Mouse (Mus musculus) CH12.LX (cell line): ENCODE data around the gene Rac1. TPM values are rescaled to one million over a fixed set of nuclear protein-coding genes. Genes with fewer than 3 reads are reported as not detected.

Experiments
- DNase-seq: peaks from one replicate; pipeline ENCODE4 v3.0.0-alpha.2; 2013; ENCODE audit errors: extremely low read depth
- H3K27ac ChIP-seq: 2 replicates; pipeline ENCODE4 v1.5.1; 2012; ENCODE audit warnings: low read depth, mild to moderate bottlenecking, control low read depth, moderate library complexity; ENCODE audit not compliant: insufficient read depth
- H3K27me3 ChIP-seq: replicated peaks from 2 replicates; pipeline ENCODE3; 2012; ENCODE audit warnings: inconsistent platforms
- H3K36me3 ChIP-seq, 2 experiments: replicated peaks in 1 of 2; 2 replicates each; pipeline versions ENCODE3 to v1.6.1; 2012; ENCODE audit warnings: inconsistent platforms in 1 of 2, low read length in 1 of 2, mild to moderate bottlenecking in 1 of 2, mixed read lengths in 1 of 2, moderate library complexity in 1 of 2; ENCODE audit not compliant: control insufficient read depth in 1 of 2, insufficient read depth in 1 of 2
- H3K4me1 ChIP-seq, 2 experiments: 2 replicates each; pipeline ENCODE4 v1.6.1; 2012; ENCODE audit warnings: inconsistent platforms in 1 of 2, moderate library complexity in 1 of 2; ENCODE audit not compliant: insufficient read depth in 2 of 2, control insufficient read depth in 1 of 2
- H3K4me2 ChIP-seq: 2 replicates; pipeline ENCODE4 v1.6.1; 2012; ENCODE audit warnings: low read depth, mild to moderate bottlenecking, control low read depth; ENCODE audit not compliant: poor library complexity, insufficient read depth, severe bottlenecking
- H3K4me3 ChIP-seq, 3 experiments: fragments of 150-350 bp in 1 of 3; sonication (generic) in 1 of 3; replicated peaks in 1 of 3; 2 replicates each; pipeline versions ENCODE3 to v1.5.1; 2011 to 2012; ENCODE audit warnings: low read depth in 2 of 3, low read length in 2 of 3, mild to moderate bottlenecking in 2 of 3, moderate library complexity in 2 of 3, control low read depth in 1 of 3, improper control_type of control experiment in 1 of 3, inconsistent platforms in 1 of 3, mixed read lengths in 1 of 3; ENCODE audit not compliant: poor library complexity in 1 of 3
- H3K79me2 ChIP-seq: replicated peaks from 2 replicates; pipeline ENCODE4 v1.6.1; 2012; ENCODE audit warnings: mild to moderate bottlenecking, moderate library complexity; ENCODE audit not compliant: control insufficient read depth, poor library complexity, insufficient read depth, severe bottlenecking; ENCODE audit errors: extremely low read depth
- H3K9ac ChIP-seq: 2 replicates; pipeline ENCODE4 v1.6.1; 2012; ENCODE audit warnings: low read depth, mild to moderate bottlenecking, control low read depth, moderate library complexity; ENCODE audit not compliant: insufficient read depth
- H3K9me3 ChIP-seq: replicated peaks from 2 replicates; pipeline ENCODE3; 2012; ENCODE audit warnings: low read length, inconsistent platforms, mixed read lengths
- BHLHE40 ChIP-seq: IDR thresholded peaks from 2 replicates; pipeline ENCODE4 v1.6.1; 2011; ENCODE audit warnings: mild to moderate bottlenecking, low read depth, low read length, improper control_type of control experiment
- CTCF ChIP-seq, 2 experiments: IDR thresholded peaks in 1 of 2; conservative IDR thresholded peaks in 1 of 2; 2 replicates each; pipeline ENCODE4 v1.5.1; 2011 to 2012; ENCODE audit warnings: low read depth in 2 of 2, low read length in 2 of 2, improper control_type of control experiment in 1 of 2, inconsistent platforms in 1 of 2, mild to moderate bottlenecking in 1 of 2, moderate library complexity in 1 of 2
- E2F4 ChIP-seq: IDR thresholded peaks from 2 replicates; pipeline ENCODE4 v1.6.1; 2011; ENCODE audit warnings: low read depth, low read length, improper control_type of control experiment; ENCODE audit not compliant: insufficient replicate concordance
- ELF1 ChIP-seq: IDR thresholded peaks from 2 replicates; pipeline ENCODE4 v1.6.1; 2014; ENCODE audit warnings: low read depth, mild to moderate bottlenecking, inconsistent platforms, low read length, improper control_type of control experiment
- GABPA ChIP-seq: IDR thresholded peaks from 2 replicates; pipeline ENCODE4 v1.6.1; 2012; ENCODE audit warnings: low read depth, low read length, improper control_type of control experiment, inconsistent platforms; ENCODE audit not compliant: insufficient replicate concordance
- HCFC1 ChIP-seq: IDR thresholded peaks from 2 replicates; pipeline ENCODE4 v1.6.1; 2012; ENCODE audit warnings: low read depth, mild to moderate bottlenecking, inconsistent platforms, low read length, improper control_type of control experiment
- IRF4 ChIP-seq: IDR thresholded peaks from 2 replicates; pipeline ENCODE4 v1.6.1; 2014; ENCODE audit warnings: low read depth, mild to moderate bottlenecking, inconsistent platforms, low read length, improper control_type of control experiment
- JUN ChIP-seq: IDR thresholded peaks from 2 replicates; pipeline ENCODE4 v1.6.1; 2011; ENCODE audit warnings: low read depth, mild to moderate bottlenecking, low read length, improper control_type of control experiment, moderate library complexity; ENCODE audit not compliant: insufficient read depth
- JUND ChIP-seq: conservative IDR thresholded peaks from 2 replicates; pipeline ENCODE4 v1.6.1; 2011; ENCODE audit warnings: low read depth, low read length, improper control_type of control experiment
- MAFK ChIP-seq: IDR thresholded peaks from 2 replicates; pipeline ENCODE4 v1.6.1; 2011; ENCODE audit warnings: low read length, improper control_type of control experiment; ENCODE audit not compliant: insufficient replicate concordance
- MAX ChIP-seq: IDR thresholded peaks from 2 replicates; pipeline ENCODE4 v1.6.1; 2011; ENCODE audit warnings: low read length, improper control_type of control experiment
- MAZ ChIP-seq: IDR thresholded peaks from 2 replicates; pipeline ENCODE4 v1.6.1; 2012; ENCODE audit warnings: low read depth, mild to moderate bottlenecking, inconsistent platforms, low read length, improper control_type of control experiment, moderate library complexity
- MEF2A ChIP-seq: IDR thresholded peaks from 2 replicates; pipeline ENCODE4 v1.6.1; 2014; ENCODE audit warnings: low read depth, mild to moderate bottlenecking, inconsistent platforms, low read length, improper control_type of control experiment, borderline replicate concordance
- MYC ChIP-seq: IDR thresholded peaks from 2 replicates; pipeline ENCODE4 v1.6.1; 2011; ENCODE audit warnings: low read depth, mild to moderate bottlenecking, improper control_type of control experiment, low read length
- NELFE ChIP-seq: IDR thresholded peaks from 2 replicates; pipeline ENCODE4 v1.6.1; 2011; ENCODE audit warnings: low read depth, low read length, improper control_type of control experiment
- NRF1 ChIP-seq: IDR thresholded peaks from 2 replicates; pipeline ENCODE4 v1.6.1; 2014; ENCODE audit warnings: low read depth, mild to moderate bottlenecking, inconsistent platforms, low read length, improper control_type of control experiment, moderate library complexity
- PAX5 ChIP-seq: IDR thresholded peaks from 2 replicates; pipeline ENCODE4 v1.6.1; 2012; ENCODE audit warnings: low read length, inconsistent platforms, mixed read lengths
- POLR2AphosphoS2 ChIP-seq: IDR thresholded peaks from 2 replicates; pipeline ENCODE4 v1.6.1; 2011; ENCODE audit warnings: low read depth, low read length, improper control_type of control experiment
- RCOR1 ChIP-seq: conservative IDR thresholded peaks from 2 replicates; pipeline ENCODE4 v1.6.1; 2012; ENCODE audit warnings: low read depth, mild to moderate bottlenecking, inconsistent platforms, low read length, improper control_type of control experiment
- TBP ChIP-seq: conservative IDR thresholded peaks from 2 replicates; pipeline ENCODE4 v1.6.1; 2011; ENCODE audit warnings: low read depth, low read length, improper control_type of control experiment
- TCF12 ChIP-seq: IDR thresholded peaks from 2 replicates; pipeline ENCODE4 v1.6.1; 2014; ENCODE audit warnings: low read depth, mild to moderate bottlenecking, inconsistent platforms, low read length, improper control_type of control experiment
- UBTF ChIP-seq: IDR thresholded peaks from 2 replicates; pipeline ENCODE4 v1.6.1; 2012; ENCODE audit warnings: low read depth, mild to moderate bottlenecking, inconsistent platforms, low read length, improper control_type of control experiment, moderate library complexity
- ZMIZ1 ChIP-seq: IDR thresholded peaks from 2 replicates; pipeline ENCODE4 v1.6.1; 2012; ENCODE audit warnings: low read depth, mild to moderate bottlenecking, inconsistent platforms, low read length, improper control_type of control experiment
- dilution Hi-C: fragments of 300-500 bp; cut with MboI; formaldehyde crosslinking; loops from 2 replicates; pipeline ENCODE4 v1.14.3; 2020; ENCODE audit warnings: low sequenced_read_pairs; ENCODE audit not compliant: extremely low pct_unique_long_range_greater_than_20kb, extremely low pct_ligation_motif_present
- in situ Hi-C: fragments of 300-500 bp; cut with MboI; formaldehyde crosslinking; loops from 3 replicates; pipeline ENCODE4 v1.14.3; 2019; ENCODE audit warnings: low sequenced_read_pairs, low pct_ligation_motif_present, low pct_unique_long_range_greater_than_20kb, mixed read lengths
- polyA plus RNA-seq: library from polyadenylated mRNA; unstranded; fragments of >175 nt; gene quantifications from 2 replicates; pipeline ENCODE4 v1.2.1, GENCODE M21; 2012; ENCODE audit warnings: low read depth; ENCODE audit not compliant: insufficient read length
- total RNA-seq, 2 experiments: library from RNA; depleted of rRNA; stranded (reverse); fragments of 300-350 nt in 1 of 2; fragments of >200 nt in 1 of 2; gene quantifications; 2 replicates each; pipeline ENCODE4 v1.2.3; 2012 to 2014

Gene Rac1
- total and polyA plus RNA-seq, 3 experiments = 138 to 222 (median 199) TPM

- TF ChIP-seq IRF4 = peak; percentile 61; the same call in 1 of the 2 replicates
- TF ChIP-seq NRF1 = peak; percentile 98
- TF ChIP-seq TCF12 = peak; percentile 79
- peak; percentile 85 for TF ChIP-seq NELFE
- no peak; the same call in 1 of the 2 replicates for TF ChIP-seq MYC
- no peak for TF ChIP-seq JUND
- TF ChIP-seq E2F4 = peak; percentile 78; the same call in 1 of the 2 replicates
- TF ChIP-seq ZMIZ1 = peak; percentile 78; the same call in 1 of the 2 replicates
- peak; percentile 39; the same call in 1 of the 2 replicates for TF ChIP-seq POLR2AphosphoS2
- TF ChIP-seq MAZ = 0 out of 2 replicates have a peak, but pooled peaks have one; percentile 50
- TF ChIP-seq TBP = 0 out of 2 replicates have a peak, but pooled peaks have one; percentile 63
- TF ChIP-seq MEF2A = no peak; the same call in 1 of the 2 replicates
- TF ChIP-seq, all 38 proteins: peak for 20
Measured at GRCm38 (mm10) chr5:143464100-143464756, 63.6 kb downstream of the Rac1 start, which contains the start of gene Daglb (continued).

- H3K4me2 ChIP-seq = peak overlapping the region; percentile 48
- H3K36me3 ChIP-seq = peaks cover 10 to 25% of the 10 kb centered on the region in 2 experiments
- dilution Hi-C loops = no loop called here
- peak overlapping the region; percentile 77 for H3K9ac ChIP-seq
- peaks cover 16% of the 10 kb centered on the region for H3K79me2 ChIP-seq
- TF ChIP-seq IRF4 (no peak), TBP (no peak), HCFC1 (no peak), UBTF (no peak), ZMIZ1 (no peak), GABPA (no peak), ELF1 (no peak), POLR2AphosphoS2 (no peak), RCOR1 (no peak), MAX (no peak), PAX5 (no peak), JUND (no peak), CTCF (conservative IDR thresholded peaks at IDR 0.05 in 1 of 2, IDR thresholded peaks at IDR 0.05 in 1 of 2; ENCODE audit: low read depth in 2 of 2, low read length in 2 of 2) (no peak), BHLHE40 (no peak), NELFE (no peak), MAFK (no peak), MEF2A (no peak), JUN (no peak)
- DNase-seq = no peak
- H3K4me1 ChIP-seq = peaks cover 0 to 25% of the 10 kb centered on the region in 2 experiments; a peak in 2 of 4 replicates
- in situ Hi-C loops = no loop called here
- H3K4me3 ChIP-seq = peak overlapping the region; percentile 74 to 95 (median 84)
- H3K9me3 ChIP-seq = no peaks in the 10 kb centered on the region
- H3K27me3 ChIP-seq = peaks cover 8% of the 10 kb centered on the region
- no peak overlapping the region for H3K27ac ChIP-seq
Measured at GRCm38 (mm10) chr5:143463671-143464070, 64.2 kb downstream of the Rac1 start.

Other genes starting within 250 kb of the Rac1 start
- 0.13 TPM in 1 of 2 replicates, not detected in the other for gene Zfp853, start 234.4 kb downstream of the Rac1 start, total RNA-seq (2012; rRNA removed)
- gene Zfp853, start 234.4 kb downstream of the Rac1 start, total RNA-seq (2014; rRNA removed) = not detected in 2 replicates
- gene Zfp853, start 234.4 kb downstream of the Rac1 start, polyA plus RNA-seq = 0.21 and 0.22 TPM in 2 replicates
- 32.7 and 39.7 TPM in 2 replicates for gene E130309D02Rik, start 212.7 kb downstream of the Rac1 start, total RNA-seq (2012; rRNA removed)
- 22.8 and 23.7 TPM in 2 replicates for gene E130309D02Rik, start 212.7 kb downstream of the Rac1 start, total RNA-seq (2014; rRNA removed)
- gene E130309D02Rik, start 212.7 kb downstream of the Rac1 start, polyA plus RNA-seq = 51.8 and 63.7 TPM in 2 replicates
- gene Zdhhc4, start 198.8 kb downstream of the Rac1 start, total RNA-seq (2012; rRNA removed) = 16.3 and 18.7 TPM in 2 replicates
- 19.9 and 22.7 TPM in 2 replicates for gene Zdhhc4, start 198.8 kb downstream of the Rac1 start, total RNA-seq (2014; rRNA removed)
- gene Zdhhc4, start 198.8 kb downstream of the Rac1 start, polyA plus RNA-seq = 39.4 and 51.5 TPM in 2 replicates
- not detected in 2 replicates for gene Grid2ip, start 170.7 kb downstream of the Rac1 start, total RNA-seq (2012; rRNA removed)
- gene Grid2ip, start 170.7 kb downstream of the Rac1 start, total RNA-seq (2014; rRNA removed) = not detected in 2 replicates
- not detected in 2 replicates for gene Grid2ip, start 170.7 kb downstream of the Rac1 start, polyA plus RNA-seq
- gene Kdelr2, start 124.2 kb downstream of the Rac1 start, total RNA-seq (2012; rRNA removed) = 77.7 and 91.7 TPM in 2 replicates
- 105 and 117 TPM in 2 replicates for gene Kdelr2, start 124.2 kb downstream of the Rac1 start, total RNA-seq (2014; rRNA removed)
- gene Kdelr2, start 124.2 kb downstream of the Rac1 start, polyA plus RNA-seq = 53.2 and 75.7 TPM in 2 replicates
- 10.4 and 10.8 TPM in 2 replicates for gene Daglb, start 63.5 kb downstream of the Rac1 start, total RNA-seq (2012; rRNA removed)
- 11.9 and 12.1 TPM in 2 replicates for gene Daglb, start 63.5 kb downstream of the Rac1 start, total RNA-seq (2014; rRNA removed)
- 10.8 and 11.4 TPM in 2 replicates for gene Daglb, start 63.5 kb downstream of the Rac1 start, polyA plus RNA-seq
- gene Cyth3, start 94.4 kb upstream of the Rac1 start, total RNA-seq (2012; rRNA removed) = 3.3 and 3.4 TPM in 2 replicates
- 4.8 and 5.9 TPM in 2 replicates for gene Cyth3, start 94.4 kb upstream of the Rac1 start, total RNA-seq (2014; rRNA removed)
- gene Cyth3, start 94.4 kb upstream of the Rac1 start, polyA plus RNA-seq = 5.4 and 5.6 TPM in 2 replicates
- 7.1 TPM in 2 replicates for gene Usp42, start 204.2 kb upstream of the Rac1 start, total RNA-seq (2012; rRNA removed)
- 3.2 and 4.3 TPM in 2 replicates for gene Usp42, start 204.2 kb upstream of the Rac1 start, total RNA-seq (2014; rRNA removed)
- gene Usp42, start 204.2 kb upstream of the Rac1 start, polyA plus RNA-seq = 14.6 and 15.2 TPM in 2 replicates